Mouse (Mus musculus) 3T3-L1 (cell line): ENCODE measurements around the gene Tmprss13.

ENCODE experiments used
- DNase-seq: peaks from one replicate; pipeline ENCODE4 v3.0.0-alpha.2; 2015; ENCODE audit warnings: low read depth, low spot score

Tmprss13 gene

DNA sequence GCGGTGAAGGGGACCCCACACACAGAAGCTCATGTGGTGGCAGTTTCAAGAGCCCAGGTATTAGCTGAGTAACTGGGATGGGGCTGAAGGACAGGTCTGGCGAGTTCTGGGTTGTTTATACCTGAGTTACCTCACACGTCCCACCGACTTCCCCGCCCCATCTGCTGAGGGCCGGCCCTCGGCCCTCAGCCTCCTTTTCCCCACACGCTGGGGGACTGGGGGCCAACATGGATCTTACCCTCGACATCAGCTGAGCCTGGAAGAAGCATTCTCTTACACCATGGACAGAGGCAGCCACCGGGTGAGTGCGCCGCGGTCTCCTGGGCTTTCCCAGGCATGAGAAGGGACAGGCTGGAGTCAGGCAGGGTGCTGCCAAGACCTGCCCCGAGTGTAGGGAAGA, at the start of gene Tmprss13:
Gene Tmprss13 (plus strand): TSS at position 246 of the 400 bp plus-strand sequence.
- DNase-seq: no peak

GRCm38 (mm10) chr9:45272213-45272612, 46.7 kb upstream of the Tmprss13 start:
- DNase-seq: no peak

- no peak for DNase-seq
These were observed 44.7 kb upstream of the Tmprss13 start for GRCm38 (mm10) chr9:45274218-45274617.

- DNase-seq: no peak
These were observed 44.3 kb upstream of the Tmprss13 start for GRCm38 (mm10) chr9:45274635-45275034.

DNA sequence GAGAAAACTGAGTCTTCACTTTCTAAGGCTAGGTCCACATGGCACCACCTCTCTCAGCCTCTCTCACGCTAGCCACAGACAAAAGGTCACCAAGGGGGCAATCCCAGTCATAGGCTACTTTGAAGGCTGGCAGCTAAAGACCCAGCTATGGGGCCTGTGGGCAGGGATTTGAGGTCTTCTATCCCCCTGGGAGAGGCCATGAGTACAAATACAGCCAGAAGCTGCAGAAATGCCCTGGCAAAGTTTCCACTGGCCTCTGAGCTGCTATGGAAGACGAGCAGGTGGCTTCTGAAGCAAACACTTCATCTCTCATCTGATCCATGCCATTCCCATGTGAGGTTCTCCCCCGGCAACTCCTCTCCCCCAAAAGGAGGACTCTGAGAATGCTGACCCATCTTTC, 38.8 kb upstream of the Tmprss13 start:
- DNase-seq: no peak

DNA sequence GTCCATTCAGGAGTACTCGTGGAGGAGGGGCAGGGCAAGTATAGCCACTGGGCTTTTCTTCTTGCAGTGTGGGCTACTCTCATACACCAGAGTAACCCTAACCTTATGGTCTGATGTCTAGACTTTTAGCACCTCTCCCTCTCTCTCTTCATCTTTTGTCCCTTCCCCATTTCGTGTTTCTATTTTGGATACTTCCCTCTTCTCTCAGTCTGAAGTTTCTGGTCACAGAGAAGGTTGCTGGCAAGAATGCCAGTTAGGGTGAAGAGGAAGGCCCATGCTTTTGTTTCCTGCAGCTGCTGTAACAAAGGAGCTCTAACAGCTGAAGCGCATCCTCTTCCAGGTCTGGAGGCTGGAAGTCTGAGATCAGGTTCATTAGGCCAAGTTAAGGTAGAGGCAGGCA, 38.0 kb upstream of the Tmprss13 start:
- no peak for DNase-seq

- DNase-seq: no peak
These were observed 36.4 kb upstream of the Tmprss13 start for GRCm38 (mm10) chr9:45282466-45282865.

GRCm38 (mm10) chr9:45291481-45292168, 27.3 kb upstream of the Tmprss13 start:
- DNase-seq: no peak

GRCm38 (mm10) chr9:45294210-45295011, 24.5 kb upstream of the Tmprss13 start:
- DNase-seq: no peak

GRCm38 (mm10) chr9:45299231-45300006, 19.5 kb upstream of the Tmprss13 start:
- DNase-seq: peak; percentile 7

DNA sequence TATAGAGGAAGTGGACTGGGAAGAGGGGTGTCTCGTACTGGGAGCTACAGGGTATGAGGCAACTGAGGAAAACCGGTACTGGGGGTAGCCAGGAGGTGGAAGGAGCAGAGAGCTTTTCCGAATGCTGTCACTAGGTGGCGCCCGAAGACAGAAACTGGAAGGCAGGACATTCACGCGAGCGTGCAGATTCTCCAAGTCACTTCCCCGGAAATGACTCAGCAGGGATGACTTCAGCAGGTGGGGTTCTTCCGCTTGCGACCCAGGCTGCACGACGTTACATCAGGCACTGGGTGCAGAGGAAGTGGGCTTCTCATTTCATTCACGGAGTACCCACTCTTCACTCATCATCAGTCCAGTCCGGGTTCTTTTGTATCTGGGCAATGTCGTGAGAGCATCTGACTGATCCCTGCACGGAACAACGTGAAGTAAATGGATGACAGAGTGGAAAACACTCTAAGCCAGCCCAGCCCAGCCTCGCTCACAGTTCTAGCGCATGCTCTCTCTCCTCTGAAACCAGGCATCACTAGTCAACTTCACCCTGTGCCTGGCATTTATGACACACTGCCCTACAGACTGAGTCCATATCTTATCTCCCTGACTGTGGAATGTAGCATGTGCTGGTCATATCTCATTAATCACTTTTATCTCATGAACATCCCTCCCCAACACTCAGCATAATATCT, 18.3 kb upstream of the Tmprss13 start:
- DNase-seq: peak; percentile 63

DNA sequence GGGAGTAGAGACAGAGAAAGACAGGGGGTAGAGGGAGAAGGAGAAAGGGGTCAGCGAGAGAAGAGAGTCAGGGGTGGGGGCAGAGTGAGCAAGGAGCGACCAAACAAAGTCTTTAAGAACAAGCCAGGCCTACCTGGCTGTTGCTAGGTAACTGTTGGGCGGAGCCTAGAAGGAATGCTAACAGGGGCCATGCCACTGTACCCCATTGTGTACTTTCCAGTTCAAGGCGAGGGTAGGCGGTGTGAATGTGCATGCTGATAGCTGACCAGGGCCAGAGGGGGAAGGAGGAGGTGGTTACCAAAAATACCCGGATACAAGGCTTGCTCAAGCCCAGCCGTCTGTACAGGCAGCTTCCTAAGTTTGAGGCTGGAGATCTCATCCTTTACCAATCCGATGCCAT, 17.1 kb upstream of the Tmprss13 start:
- DNase-seq: no peak

DNA sequence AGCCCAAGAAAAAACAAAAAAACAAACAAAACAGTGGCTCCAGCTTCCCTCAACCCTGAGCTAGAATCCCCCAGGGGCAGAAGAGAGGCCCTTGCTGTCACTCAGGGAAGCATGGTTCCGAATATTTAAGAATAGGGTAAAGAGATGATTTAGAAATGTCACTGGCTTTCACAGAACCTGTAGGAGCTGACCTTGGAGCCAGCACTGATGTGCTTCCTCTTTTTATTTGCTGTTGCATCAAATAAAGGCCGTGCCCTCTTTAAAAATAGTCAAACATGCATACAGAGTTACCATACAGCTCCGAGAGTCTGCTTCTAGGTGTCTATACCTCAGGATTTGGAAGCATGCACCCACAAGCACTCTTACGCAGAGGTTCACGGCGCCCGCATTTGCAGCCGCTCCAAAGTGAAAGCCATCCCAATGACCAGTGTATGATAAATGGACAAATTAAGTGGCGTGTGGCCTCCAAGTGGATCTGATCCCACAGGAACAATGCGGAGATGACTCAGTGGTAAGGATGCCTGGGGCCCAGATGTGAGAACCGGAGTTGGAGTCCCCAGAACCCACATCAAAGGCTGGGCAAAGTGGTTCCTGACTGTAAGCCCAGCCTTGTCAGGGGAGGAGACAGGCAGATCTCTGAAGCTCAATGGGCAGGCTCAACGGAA, 12.0 kb upstream of the Tmprss13 start:
- DNase-seq: peak; percentile 40

- DNase-seq: peak; percentile 12
These were observed 10.4 kb upstream of the Tmprss13 start for GRCm38 (mm10) chr9:45308521-45308920.

DNA sequence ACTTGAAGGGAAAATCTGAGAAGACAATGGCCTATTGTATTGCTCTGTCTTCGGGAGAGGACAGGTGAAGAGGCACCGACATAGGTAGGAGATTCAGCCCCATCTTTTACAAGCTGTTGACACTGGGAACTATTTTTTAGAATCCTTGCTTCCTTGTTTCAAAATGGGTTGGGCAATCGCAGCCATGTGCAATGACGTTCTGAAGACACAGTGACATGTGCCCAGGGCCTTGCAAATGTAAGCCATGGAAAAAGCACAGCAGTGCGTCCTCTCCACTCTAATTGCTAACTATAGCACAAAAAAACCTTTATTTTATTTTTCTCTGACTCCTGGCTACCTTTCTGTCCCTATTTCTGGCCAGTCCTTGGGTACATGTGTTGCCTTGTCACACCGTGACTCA, 7.0 kb upstream of the Tmprss13 start:
- no peak for DNase-seq

DNA sequence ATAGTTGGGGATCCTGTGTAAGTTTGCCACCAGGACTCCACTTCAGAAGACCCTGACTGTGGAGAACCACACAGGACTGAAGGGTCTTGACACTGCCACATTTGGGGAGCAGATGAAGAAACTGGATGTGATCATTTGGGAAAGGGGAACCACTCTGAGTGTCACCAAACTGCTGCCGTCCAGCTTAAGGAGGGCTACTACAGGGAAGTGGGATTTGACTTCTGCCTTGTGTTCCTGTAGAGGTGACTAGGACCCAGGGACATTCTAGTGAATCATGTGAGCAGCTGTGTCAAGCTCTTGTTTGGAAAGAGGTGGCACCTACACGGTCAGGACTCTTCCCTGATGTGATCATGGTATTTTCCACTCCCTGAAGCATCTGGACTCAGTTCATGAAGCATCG, 5.0 kb upstream of the Tmprss13 start:
- no peak for DNase-seq

DNA sequence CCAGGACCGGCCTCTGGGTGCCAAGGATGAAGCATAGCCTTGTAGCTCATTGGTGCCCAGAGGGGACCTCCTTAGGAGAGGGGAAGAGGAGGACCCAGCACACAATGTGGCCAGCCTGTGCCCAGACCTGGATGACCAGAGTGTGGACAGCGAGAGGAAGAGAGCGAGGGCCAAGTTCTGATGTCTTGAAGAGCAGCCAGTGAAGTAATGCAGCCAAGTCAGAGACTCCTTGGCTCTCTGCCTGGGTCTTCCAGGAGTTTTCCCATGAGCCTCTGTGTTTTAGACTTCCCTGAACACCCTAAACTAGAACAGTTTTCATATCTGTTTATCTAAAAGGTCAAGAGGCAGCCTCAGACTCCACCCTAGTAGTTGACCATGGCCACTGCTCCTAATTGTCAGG, 1.3 kb upstream of the Tmprss13 start:
- DNase-seq: peak; percentile 3

DNA sequence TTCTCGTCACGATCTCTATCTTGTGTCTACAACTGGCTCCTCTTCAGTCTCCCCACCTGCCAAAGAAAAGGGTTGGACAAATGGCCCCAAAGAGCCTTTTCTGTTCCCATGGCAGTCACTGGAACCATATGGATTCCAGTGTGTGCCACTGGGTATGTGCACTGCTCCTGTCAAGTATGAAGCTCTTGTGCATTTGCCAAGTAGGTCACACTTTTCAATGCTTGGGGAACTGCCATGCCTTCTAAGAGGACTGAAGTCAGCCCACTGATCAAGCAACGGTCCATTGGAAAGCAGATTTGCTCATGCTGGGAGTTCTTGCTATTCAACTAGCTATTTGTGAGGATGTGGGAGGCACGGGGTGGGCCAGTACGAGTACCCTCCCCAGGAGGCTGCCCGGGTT, 2.6 kb downstream of the Tmprss13 start:
- DNase-seq: no peak

GRCm38 (mm10) chr9:45321946-45322430, 3.1 kb downstream of the Tmprss13 start:
- DNase-seq: no peak

- no peak for DNase-seq
These were observed 7.5 kb downstream of the Tmprss13 start for GRCm38 (mm10) chr9:45326390-45326789.

GRCm38 (mm10) chr9:45328263-45328662, 9.4 kb downstream of the Tmprss13 start:
- no peak for DNase-seq
